Mouse (Mus musculus) WW6 (cell line): ENCODE data around the gene Wdr24.

ENCODE experiments used
- DNase-seq: peaks from one replicate; pipeline ENCODE4 v3.0.0-alpha.2; 2013; ENCODE audit warnings: low read depth, low spot score

The Wdr24 gene

GRCm38 (mm10) chr17:25877025-25877424, 53.6 kb downstream of the Wdr24 start:
- DNase-seq, result no peak

GRCm38 (mm10) chr17:25877741-25878610, 54.5 kb downstream of the Wdr24 start:
- no peak for DNase-seq
